Mouse (Mus musculus) thymus, adult 2 months (tissue): ENCODE measurements around the gene Arhgef33.

Source experiments
- CTCF ChIP-seq: fragments of 200-500 bp; IDR thresholded peaks from 2 replicates; pipeline ENCODE4 v1.5.1; 2012; ENCODE audit warnings: mild to moderate bottlenecking, control low read depth, low read length, moderate library complexity, borderline replicate concordance; ENCODE audit not compliant: control insufficient read depth, poor library complexity, insufficient read depth; ENCODE audit errors: extremely low read depth
- POLR2A ChIP-seq: fragments of 200-500 bp; IDR thresholded peaks from 2 replicates; pipeline ENCODE4 v1.6.1; 2012; ENCODE audit warnings: mild to moderate bottlenecking, low read length, control low read depth, moderate library complexity; ENCODE audit not compliant: control insufficient read depth, poor library complexity, insufficient read depth; ENCODE audit errors: extremely low read depth

- TF ChIP-seq CTCF (no peak), POLR2A (no peak)
These were observed 38.1 kb downstream of the Arhgef33 start for GRCm38 (mm10) chr17:80345277-80345676.
